Mouse (Mus musculus) CH12.LX (cell line): ENCODE measurements at regions not wholly inside any gene's neighbourhood (a gene's known extent, or its start where the extent isn't known, plus 50 kb on each side); places are given as distances from the start of the nearest gene placed in this dataset.

Experiments used
- DNase-seq: peaks from one replicate; pipeline ENCODE4 v3.0.0-alpha.2; 2013; ENCODE audit errors: extremely low read depth
- H3K27ac ChIP-seq: 2 replicates; pipeline ENCODE4 v1.5.1; 2012; ENCODE audit warnings: low read depth, mild to moderate bottlenecking, control low read depth, moderate library complexity; ENCODE audit not compliant: insufficient read depth
- H3K27me3 ChIP-seq: replicated peaks from 2 replicates; pipeline ENCODE3; 2012; ENCODE audit warnings: inconsistent platforms
- H3K36me3 ChIP-seq, 2 experiments: replicated peaks in 1 of 2; 2 replicates each; pipeline versions ENCODE3 to v1.6.1; 2012; ENCODE audit warnings: inconsistent platforms in 1 of 2, low read length in 1 of 2, mild to moderate bottlenecking in 1 of 2, mixed read lengths in 1 of 2, moderate library complexity in 1 of 2; ENCODE audit not compliant: control insufficient read depth in 1 of 2, insufficient read depth in 1 of 2
- H3K4me1 ChIP-seq, 2 experiments: 2 replicates each; pipeline ENCODE4 v1.6.1; 2012; ENCODE audit warnings: inconsistent platforms in 1 of 2, moderate library complexity in 1 of 2; ENCODE audit not compliant: insufficient read depth in 2 of 2, control insufficient read depth in 1 of 2
- H3K4me2 ChIP-seq: 2 replicates; pipeline ENCODE4 v1.6.1; 2012; ENCODE audit warnings: low read depth, mild to moderate bottlenecking, control low read depth; ENCODE audit not compliant: poor library complexity, insufficient read depth, severe bottlenecking
- H3K4me3 ChIP-seq, 3 experiments: fragments of 150-350 bp in 1 of 3; sonication (generic) in 1 of 3; replicated peaks in 1 of 3; 2 replicates each; pipeline versions ENCODE3 to v1.5.1; 2011 to 2012; ENCODE audit warnings: low read depth in 2 of 3, low read length in 2 of 3, mild to moderate bottlenecking in 2 of 3, moderate library complexity in 2 of 3, control low read depth in 1 of 3, improper control_type of control experiment in 1 of 3, inconsistent platforms in 1 of 3, mixed read lengths in 1 of 3; ENCODE audit not compliant: poor library complexity in 1 of 3
- H3K79me2 ChIP-seq: replicated peaks from 2 replicates; pipeline ENCODE4 v1.6.1; 2012; ENCODE audit warnings: mild to moderate bottlenecking, moderate library complexity; ENCODE audit not compliant: control insufficient read depth, poor library complexity, insufficient read depth, severe bottlenecking; ENCODE audit errors: extremely low read depth
- H3K9ac ChIP-seq: 2 replicates; pipeline ENCODE4 v1.6.1; 2012; ENCODE audit warnings: low read depth, mild to moderate bottlenecking, control low read depth, moderate library complexity; ENCODE audit not compliant: insufficient read depth
- H3K9me3 ChIP-seq: replicated peaks from 2 replicates; pipeline ENCODE3; 2012; ENCODE audit warnings: low read length, inconsistent platforms, mixed read lengths
- CHD1 ChIP-seq: IDR thresholded peaks from 2 replicates; pipeline ENCODE4 v1.6.1; 2012; ENCODE audit warnings: low read depth, low read length, improper control_type of control experiment, inconsistent platforms
- CHD2 ChIP-seq: IDR thresholded peaks from 2 replicates; pipeline ENCODE4 v1.6.1; 2011; ENCODE audit warnings: low read length, improper control_type of control experiment
- CTCF ChIP-seq, 2 experiments: IDR thresholded peaks in 1 of 2; conservative IDR thresholded peaks in 1 of 2; 2 replicates each; pipeline ENCODE4 v1.5.1; 2011 to 2012; ENCODE audit warnings: low read depth in 2 of 2, low read length in 2 of 2, improper control_type of control experiment in 1 of 2, inconsistent platforms in 1 of 2, mild to moderate bottlenecking in 1 of 2, moderate library complexity in 1 of 2
- E2F4 ChIP-seq: IDR thresholded peaks from 2 replicates; pipeline ENCODE4 v1.6.1; 2011; ENCODE audit warnings: low read depth, low read length, improper control_type of control experiment; ENCODE audit not compliant: insufficient replicate concordance
- ELF1 ChIP-seq: IDR thresholded peaks from 2 replicates; pipeline ENCODE4 v1.6.1; 2014; ENCODE audit warnings: low read depth, mild to moderate bottlenecking, inconsistent platforms, low read length, improper control_type of control experiment
- EP300 ChIP-seq: IDR thresholded peaks from 2 replicates; pipeline ENCODE4 v1.6.1; 2011; ENCODE audit warnings: low read length, improper control_type of control experiment
- ETS1 ChIP-seq: conservative IDR thresholded peaks from 2 replicates; pipeline ENCODE4 v1.6.1; 2012; ENCODE audit warnings: low read depth, mild to moderate bottlenecking, inconsistent platforms, low read length, improper control_type of control experiment, moderate library complexity
- GABPA ChIP-seq: IDR thresholded peaks from 2 replicates; pipeline ENCODE4 v1.6.1; 2012; ENCODE audit warnings: low read depth, low read length, improper control_type of control experiment, inconsistent platforms; ENCODE audit not compliant: insufficient replicate concordance
- HCFC1 ChIP-seq: IDR thresholded peaks from 2 replicates; pipeline ENCODE4 v1.6.1; 2012; ENCODE audit warnings: low read depth, mild to moderate bottlenecking, inconsistent platforms, low read length, improper control_type of control experiment
- IRF4 ChIP-seq: IDR thresholded peaks from 2 replicates; pipeline ENCODE4 v1.6.1; 2014; ENCODE audit warnings: low read depth, mild to moderate bottlenecking, inconsistent platforms, low read length, improper control_type of control experiment
- JUN ChIP-seq: IDR thresholded peaks from 2 replicates; pipeline ENCODE4 v1.6.1; 2011; ENCODE audit warnings: low read depth, mild to moderate bottlenecking, low read length, improper control_type of control experiment, moderate library complexity; ENCODE audit not compliant: insufficient read depth
- JUND ChIP-seq: conservative IDR thresholded peaks from 2 replicates; pipeline ENCODE4 v1.6.1; 2011; ENCODE audit warnings: low read depth, low read length, improper control_type of control experiment
- MAX ChIP-seq: IDR thresholded peaks from 2 replicates; pipeline ENCODE4 v1.6.1; 2011; ENCODE audit warnings: low read length, improper control_type of control experiment
- MXI1 ChIP-seq: IDR thresholded peaks from 2 replicates; pipeline ENCODE4 v1.6.1; 2011; ENCODE audit warnings: mild to moderate bottlenecking, low read depth, low read length, improper control_type of control experiment
- PAX5 ChIP-seq: IDR thresholded peaks from 2 replicates; pipeline ENCODE4 v1.6.1; 2012; ENCODE audit warnings: low read length, inconsistent platforms, mixed read lengths
- POLR2AphosphoS2 ChIP-seq: IDR thresholded peaks from 2 replicates; pipeline ENCODE4 v1.6.1; 2011; ENCODE audit warnings: low read depth, low read length, improper control_type of control experiment
- RAD21 ChIP-seq: IDR thresholded peaks from 2 replicates; pipeline ENCODE4 v1.6.1; 2011; ENCODE audit warnings: low read depth, mild to moderate bottlenecking, low read length, improper control_type of control experiment, moderate library complexity
- TBP ChIP-seq: conservative IDR thresholded peaks from 2 replicates; pipeline ENCODE4 v1.6.1; 2011; ENCODE audit warnings: low read depth, low read length, improper control_type of control experiment
- UBTF ChIP-seq: IDR thresholded peaks from 2 replicates; pipeline ENCODE4 v1.6.1; 2012; ENCODE audit warnings: low read depth, mild to moderate bottlenecking, inconsistent platforms, low read length, improper control_type of control experiment, moderate library complexity
- USF1 ChIP-seq: IDR thresholded peaks from 2 replicates; pipeline ENCODE4 v1.6.1; 2014; ENCODE audit warnings: low read depth, mild to moderate bottlenecking, inconsistent platforms, low read length, improper control_type of control experiment
- USF2 ChIP-seq: conservative IDR thresholded peaks from 2 replicates; pipeline ENCODE4 v1.6.1; 2011; ENCODE audit warnings: low read depth, low read length, improper control_type of control experiment
- ZC3H11A ChIP-seq: IDR thresholded peaks from 2 replicates; pipeline ENCODE4 v1.6.1; 2012; ENCODE audit warnings: low read depth, mild to moderate bottlenecking, inconsistent platforms, low read length, improper control_type of control experiment
- ZKSCAN1 ChIP-seq: IDR thresholded peaks from 2 replicates; pipeline ENCODE4 v1.6.1; 2012; ENCODE audit warnings: low read depth, inconsistent platforms, low read length, improper control_type of control experiment, borderline replicate concordance
- ZMIZ1 ChIP-seq: IDR thresholded peaks from 2 replicates; pipeline ENCODE4 v1.6.1; 2012; ENCODE audit warnings: low read depth, mild to moderate bottlenecking, inconsistent platforms, low read length, improper control_type of control experiment
- ZNF384 ChIP-seq: IDR thresholded peaks from 2 replicates; pipeline ENCODE4 v1.6.1; 2012; ENCODE audit warnings: low read depth, low read length, improper control_type of control experiment, inconsistent platforms
- dilution Hi-C: fragments of 300-500 bp; cut with MboI; formaldehyde crosslinking; loops from 2 replicates; pipeline ENCODE4 v1.14.3; 2020; ENCODE audit warnings: low sequenced_read_pairs; ENCODE audit not compliant: extremely low pct_unique_long_range_greater_than_20kb, extremely low pct_ligation_motif_present
- in situ Hi-C: fragments of 300-500 bp; cut with MboI; formaldehyde crosslinking; loops from 3 replicates; pipeline ENCODE4 v1.14.3; 2019; ENCODE audit warnings: low sequenced_read_pairs, low pct_ligation_motif_present, low pct_unique_long_range_greater_than_20kb, mixed read lengths

DNA sequence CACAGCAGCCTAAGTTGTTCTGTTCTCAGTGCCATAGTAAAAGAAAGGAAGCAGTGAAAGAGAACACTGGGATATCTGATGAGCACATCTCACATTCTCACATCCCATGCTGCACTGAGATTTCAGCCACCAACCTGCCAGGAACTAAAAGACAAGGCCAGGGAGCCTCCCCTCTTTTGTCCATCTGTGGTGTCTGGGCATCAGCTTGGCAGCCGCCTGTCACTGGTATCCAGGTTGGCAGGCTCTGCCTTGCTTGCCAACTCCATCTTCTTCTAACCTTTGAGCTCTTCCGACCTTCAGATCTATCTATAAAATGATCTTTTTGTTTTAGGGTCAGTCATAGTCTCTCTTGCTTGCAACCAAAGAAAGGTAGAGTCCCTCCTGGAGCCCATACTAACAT lies 228.5 kb upstream of the Mgmt start:
- no peak for TF ChIP-seq PAX5
- no peak for TF ChIP-seq CHD2
- no peak for TF ChIP-seq ZKSCAN1
- no peak for TF ChIP-seq CTCF (conservative IDR thresholded peaks at IDR 0.05 in 1 of 2, IDR thresholded peaks at IDR 0.05 in 1 of 2; ENCODE audit: low read depth in 2 of 2, low read length in 2 of 2)
- TF ChIP-seq TBP: no peak
- TF ChIP-seq MAX: no peak
- no peak for TF ChIP-seq ZNF384
- TF ChIP-seq JUND: no peak
- no peak for TF ChIP-seq RAD21
- no peak for TF ChIP-seq EP300
- TF ChIP-seq USF1: no peak
- no peak for TF ChIP-seq ZC3H11A
- no peak for TF ChIP-seq UBTF
- TF ChIP-seq ELF1: no peak
- TF ChIP-seq CHD1: no peak
- TF ChIP-seq GABPA: no peak
- TF ChIP-seq E2F4: no peak
- no peak for TF ChIP-seq IRF4
- no peak for TF ChIP-seq USF2
- TF ChIP-seq, all 38 proteins: peak for 0
- no peaks in the 10 kb centered on the region for H3K4me1 ChIP-seq
- H3K27me3 ChIP-seq: peaks cover 95% of the 10 kb centered on the region
- no peaks in the 10 kb centered on the region for H3K36me3 ChIP-seq
- no peak overlapping the region for H3K9ac ChIP-seq
- in situ Hi-C loops: no loop called here
- no peaks in the 10 kb centered on the region for H3K9me3 ChIP-seq
- H3K4me2 ChIP-seq: no peak overlapping the region
- H3K4me3 ChIP-seq: no peak overlapping the region
- DNase-seq: no peak
- H3K79me2 ChIP-seq: no peaks in the 10 kb centered on the region
- dilution Hi-C loops: no loop called here
- H3K27ac ChIP-seq: no peak overlapping the region

DNA sequence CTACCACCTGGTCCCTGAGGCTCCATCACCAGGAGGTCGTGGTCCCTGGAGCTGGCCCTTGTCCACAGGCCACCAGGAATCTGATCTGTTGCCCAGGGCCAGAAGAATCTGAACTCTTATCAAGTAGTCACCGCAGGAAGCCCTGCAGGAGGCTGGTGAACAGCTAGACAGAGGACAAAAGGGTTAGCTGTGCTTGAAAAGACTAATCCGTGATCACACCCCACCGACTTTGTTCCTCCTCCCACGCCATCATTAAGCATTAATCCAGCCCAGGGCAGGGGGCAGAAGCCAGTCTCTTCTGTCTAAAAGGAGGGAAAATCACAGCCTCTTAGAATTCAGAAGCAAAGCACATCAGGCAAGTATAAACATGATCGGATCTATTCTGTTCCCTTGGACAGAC lies 227.7 kb upstream of the Mgmt start:
- Histone ChIP-seq H3K4me1 (no peaks in the 10 kb centered on the region), H3K36me3 (no peaks in the 10 kb centered on the region), H3K9ac (no peak overlapping the region), H3K4me3 (no peak overlapping the region), H3K27ac (no peak overlapping the region), H3K27me3 (peaks cover 95% of the 10 kb centered on the region), H3K79me2 (no peaks in the 10 kb centered on the region), H3K4me2 (no peak overlapping the region), H3K9me3 (no peaks in the 10 kb centered on the region)
- TF ChIP-seq MXI1: no peak
- no peak for TF ChIP-seq ELF1
- TF ChIP-seq IRF4: no peak
- no peak for TF ChIP-seq MAX
- TF ChIP-seq HCFC1: no peak
- no peak for TF ChIP-seq GABPA
- TF ChIP-seq ETS1: no peak
- TF ChIP-seq USF2: no peak
- TF ChIP-seq POLR2AphosphoS2: no peak
- TF ChIP-seq JUN: no peak
- no peak for TF ChIP-seq ZMIZ1
- no peak for TF ChIP-seq E2F4
- TF ChIP-seq UBTF: no peak
- no peak for TF ChIP-seq TBP
- in situ Hi-C loops: no loop called here
- dilution Hi-C loops: no loop called here
- no peak for DNase-seq
